Mouse (Mus musculus) stomach, postnatal 0 days (tissue): ENCODE measurements at regions not wholly inside any gene's neighbourhood (a gene's known extent, or its start where the extent isn't known, plus 50 kb on each side); places are given as distances from the start of the nearest gene placed in this dataset.

Source experiments
- CTCF ChIP-seq: IDR thresholded peaks from 2 replicates; pipeline ENCODE4 v1.5.1; 2016; ENCODE audit warnings: antibody characterized with exemption, low read depth, mild to moderate bottlenecking, moderate library complexity
- EP300 ChIP-seq: optimal IDR thresholded peaks from 2 replicates; pipeline ENCODE3; 2016; ENCODE audit warnings: antibody characterized with exemption

GRCm38 (mm10) chr3:41266216-41266615 lies 183.4 kb upstream of the Pgrmc2 start:
- TF ChIP-seq CTCF (no peak), EP300 (no peak)
